Mouse (Mus musculus) urinary bladder, adult 2 months (tissue): Measurements from ENCODE around the gene Rnf167. TPM values are rescaled to one million over a fixed set of nuclear protein-coding genes. Genes with fewer than 3 reads are reported as not detected.

Experiments
- DNase-seq: peaks from one replicate; pipeline ENCODE4 v3.0.0; 2022; ENCODE audit warnings: low spot score
- polyA plus RNA-seq: library from polyadenylated mRNA; depleted of rRNA; stranded (reverse); fragments of >200 nt; gene quantifications from 2 replicates; pipeline ENCODE4 v1.2.3, GENCODE M21; 2012; rRNA removed

The Rnf167 gene
- polyA plus RNA-seq, 1 experiment: 116 TPM

DNA sequence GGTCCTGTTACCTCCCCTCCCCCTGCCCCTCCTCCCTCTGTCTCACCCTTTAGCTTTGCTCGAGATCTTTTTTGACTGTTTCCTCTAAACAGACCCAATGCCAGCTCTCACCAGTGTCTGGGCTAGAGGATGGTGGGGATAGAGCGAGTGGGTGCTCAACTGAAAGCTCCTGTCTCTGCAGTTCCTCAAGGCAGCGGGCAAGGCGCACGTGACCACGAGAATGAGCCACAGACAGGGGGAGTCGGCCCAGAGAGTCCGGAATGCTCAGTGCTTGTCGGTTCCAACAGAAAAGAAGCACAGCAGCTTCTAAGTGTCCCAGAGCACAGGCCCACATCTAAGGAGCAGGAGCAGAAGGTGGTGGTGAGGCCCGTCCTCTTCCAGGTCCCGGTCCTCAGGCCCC lies 27.5 kb downstream of the Rnf167 start:
- no peak for DNase-seq

DNA sequence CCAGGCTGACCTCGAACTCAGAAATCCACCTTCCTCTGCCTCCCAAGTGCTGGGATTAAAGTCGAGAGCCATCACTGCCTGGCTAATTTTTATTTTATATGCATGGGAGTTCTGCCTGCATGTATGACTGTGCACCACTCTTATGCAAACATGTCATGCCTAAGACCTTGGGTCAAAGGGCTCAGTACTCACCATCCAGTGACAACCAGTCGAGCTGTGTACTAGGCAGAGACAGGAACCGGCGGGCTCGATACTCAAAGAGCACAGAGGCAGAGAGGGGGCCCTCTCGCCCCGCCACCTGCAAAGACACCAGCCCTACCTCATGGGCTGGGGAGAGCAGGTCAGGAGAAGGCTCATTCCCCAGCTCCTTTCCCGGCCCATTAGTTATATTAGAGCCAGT lies 31.1 kb downstream of the Rnf167 start:
- no peak for DNase-seq

DNA sequence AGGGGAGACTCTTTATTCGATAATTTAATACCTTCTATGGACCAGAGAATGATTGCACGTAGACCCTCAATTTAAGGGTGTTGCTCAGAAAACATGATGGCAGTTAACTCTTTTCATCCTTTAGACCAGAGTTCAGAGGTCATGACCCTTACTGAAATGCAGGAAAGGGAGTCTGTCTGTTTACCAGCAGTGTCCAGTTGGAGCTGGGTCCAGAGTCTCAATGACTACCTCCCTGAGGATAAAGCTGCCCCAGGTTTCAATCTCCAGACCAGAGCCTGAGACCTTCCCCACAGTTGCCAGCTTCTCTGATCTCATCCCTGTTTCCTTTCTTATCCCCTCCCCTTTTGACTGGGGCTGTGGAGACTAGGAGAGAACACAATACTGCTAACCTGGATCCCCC lies 31.5 kb downstream of the Rnf167 start:
- no peak for DNase-seq

DNA sequence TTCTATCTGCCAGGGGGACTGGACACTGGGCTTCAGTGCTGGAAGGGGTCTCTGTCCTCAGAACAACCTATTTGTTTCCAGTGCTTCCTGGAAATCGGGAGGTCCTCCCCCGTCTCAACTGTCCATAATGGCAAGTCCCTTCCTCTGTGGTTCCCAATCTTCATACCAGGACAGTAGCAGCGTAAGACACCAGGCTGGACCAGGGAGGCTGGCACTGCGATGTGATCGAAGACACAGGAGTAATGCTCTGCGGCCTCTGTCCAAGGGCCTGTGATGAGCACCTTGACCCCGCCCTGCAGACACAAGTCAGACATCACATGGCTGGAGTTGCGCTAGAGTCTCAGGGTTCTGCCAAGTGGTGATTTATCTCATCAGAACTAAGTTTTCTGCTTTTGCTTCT lies 32.3 kb downstream of the Rnf167 start:
- DNase-seq: no peak

DNA sequence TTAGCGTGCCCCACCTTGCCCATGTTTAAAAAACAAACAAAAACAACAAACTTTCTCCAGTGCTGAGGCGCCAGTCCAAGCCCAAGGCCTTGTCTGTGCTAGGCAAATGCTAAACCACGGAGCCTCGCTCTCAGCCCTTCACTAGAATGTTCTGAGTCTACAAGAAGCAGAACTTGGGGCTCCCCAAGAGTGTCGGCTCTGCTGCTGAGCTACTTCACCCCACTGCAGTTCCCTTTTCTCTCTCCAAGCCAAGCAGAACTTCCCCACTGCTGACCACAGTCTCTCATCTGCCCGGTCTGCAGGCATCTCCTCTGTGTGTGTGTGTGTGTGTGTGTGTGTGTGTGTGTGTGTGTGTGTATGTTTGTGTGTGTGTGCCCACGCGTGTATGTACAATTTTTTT lies 32.9 kb downstream of the Rnf167 start:
- no peak for DNase-seq

DNA sequence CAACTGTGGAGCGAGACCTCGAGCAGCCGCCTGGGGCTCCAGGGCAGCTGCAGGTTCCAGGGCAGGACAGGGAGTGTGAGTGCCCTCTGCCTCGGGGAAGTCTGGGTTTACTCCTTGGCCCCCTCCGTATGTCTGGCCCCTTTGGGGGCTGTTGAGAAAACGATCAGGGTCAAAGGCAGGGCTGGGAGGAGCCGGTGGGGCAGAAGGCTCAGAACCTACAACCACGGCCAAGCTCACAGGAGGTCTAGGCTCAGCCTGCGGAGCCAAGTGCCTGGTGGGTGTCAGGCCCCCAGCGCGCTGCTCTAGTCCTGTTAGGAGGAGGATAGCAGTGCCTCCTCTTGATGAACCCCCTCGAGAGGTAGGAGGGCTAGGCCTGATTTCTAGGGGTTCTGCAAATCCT lies 34.1 kb downstream of the Rnf167 start:
- DNase-seq: no peak

DNA sequence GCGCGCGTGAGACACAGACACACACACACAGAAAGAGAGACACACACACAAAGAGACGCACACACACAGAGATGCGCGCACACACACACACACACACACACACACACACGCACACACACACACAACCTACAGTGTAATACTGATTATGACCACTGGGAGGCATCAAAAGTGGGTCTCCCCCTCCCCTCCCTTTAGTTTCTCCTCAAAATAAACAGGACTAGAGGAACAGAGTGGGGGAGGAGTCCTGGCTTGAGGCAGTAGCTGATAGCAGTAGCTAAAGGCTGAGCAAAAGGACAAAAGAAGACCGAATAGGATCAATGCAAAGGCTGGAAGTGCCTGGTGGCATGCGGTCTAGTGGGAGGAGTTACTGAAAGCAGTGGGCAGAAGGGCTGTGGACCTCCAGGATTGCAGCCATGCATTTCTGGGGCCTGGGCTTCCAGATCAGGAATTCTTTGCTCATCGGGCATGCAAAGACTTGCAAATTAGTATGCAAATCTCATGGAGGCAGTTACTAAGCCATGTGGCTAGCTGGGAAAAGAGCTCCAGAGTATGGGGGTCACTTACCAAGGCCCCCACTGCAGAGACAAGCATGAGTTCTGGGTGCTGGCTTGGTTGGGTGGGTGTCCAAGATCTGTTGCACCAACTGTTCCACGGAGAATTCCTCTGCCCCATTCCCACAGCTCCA lies 35.0 kb downstream of the Rnf167 start:
- DNase-seq: no peak

DNA sequence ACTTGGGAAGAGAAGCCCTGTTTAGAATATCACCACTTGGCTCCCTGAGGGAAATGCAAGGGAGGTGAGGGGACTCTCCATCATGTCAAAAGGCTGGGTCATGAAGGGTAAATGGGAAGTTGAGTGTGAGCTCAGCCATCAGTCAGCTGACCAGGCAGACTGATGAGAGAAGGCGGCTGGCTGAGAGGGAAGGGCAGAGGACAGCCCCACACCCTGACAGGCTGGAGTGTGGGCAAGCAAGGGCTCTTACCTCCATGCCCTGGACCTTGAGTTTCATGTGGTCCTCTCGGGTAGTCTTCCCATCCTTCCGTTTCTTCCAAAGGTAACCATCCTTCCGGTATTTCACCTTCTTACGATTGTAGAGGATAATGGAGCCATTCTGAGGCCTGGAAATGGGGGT lies 36.6 kb downstream of the Rnf167 start:
- no peak for DNase-seq

DNA sequence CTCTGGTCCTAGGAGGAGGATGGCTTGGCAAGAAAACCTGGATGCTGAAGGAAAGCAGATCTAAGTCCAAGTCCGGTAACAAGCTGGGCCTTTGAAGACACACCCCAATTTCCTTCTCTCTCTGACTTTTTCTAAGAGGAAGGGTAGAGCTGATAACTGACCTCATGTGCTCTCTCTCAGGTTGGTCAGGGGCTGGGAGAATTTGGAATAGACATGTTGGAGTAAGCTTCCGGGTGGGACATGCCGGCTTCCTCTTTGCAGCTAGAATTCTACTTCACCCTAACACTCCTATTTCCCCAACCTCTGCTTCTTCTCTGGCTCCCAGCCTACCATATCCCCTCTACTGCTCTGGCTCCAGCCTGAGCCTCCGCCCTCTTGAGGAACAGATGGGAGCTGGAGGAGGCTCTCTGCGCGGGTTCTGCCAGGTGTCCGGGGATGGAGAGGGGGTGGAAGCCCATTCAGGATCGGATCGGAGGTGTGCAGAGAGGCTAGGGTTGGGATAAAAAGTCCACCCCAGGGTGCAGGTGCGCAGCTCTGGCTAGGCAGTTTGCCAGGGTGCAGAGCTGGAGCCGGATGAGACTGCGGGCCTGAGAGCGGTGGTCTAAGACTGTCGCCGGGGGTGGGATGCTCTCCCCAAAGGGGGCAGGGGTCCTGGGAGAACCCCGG lies 40.0 kb downstream of the Rnf167 start:
- no peak for DNase-seq

DNA sequence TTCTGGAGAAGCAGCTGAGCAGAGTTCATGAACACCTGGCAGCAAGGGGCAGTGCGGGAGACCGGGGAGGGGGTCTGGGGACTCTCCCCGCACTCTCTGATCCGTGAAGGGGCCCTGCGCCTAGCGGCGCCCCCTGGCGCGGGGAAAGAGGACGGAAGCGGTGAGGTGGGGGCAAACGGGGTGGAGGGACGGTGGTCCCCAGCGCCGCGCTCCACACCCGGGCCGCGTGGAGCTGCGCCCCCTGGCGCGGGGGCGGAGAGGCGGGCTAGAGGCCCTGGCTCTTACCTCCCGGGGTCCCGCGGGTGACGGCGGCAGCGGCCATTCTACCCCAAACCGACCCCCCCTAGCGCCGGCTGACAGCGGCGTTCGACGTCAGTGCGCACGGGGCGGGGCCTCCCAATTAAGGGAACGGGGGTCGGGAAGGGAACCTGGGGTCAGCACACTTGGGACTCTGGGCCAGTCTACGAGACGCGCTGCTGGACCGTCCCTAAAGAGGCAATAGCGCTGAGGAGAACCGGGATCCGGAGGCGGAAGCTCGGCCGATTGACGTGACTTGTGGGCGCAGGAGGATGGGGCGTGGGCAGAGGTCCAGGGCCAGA lies 40.7 kb downstream of the Rnf167 start, which contains the start of gene Camta2:
Gene Camta2 (minus strand): TSS at position 505 of the 599 bp plus-strand sequence.
- peak; percentile 85 for DNase-seq

DNA sequence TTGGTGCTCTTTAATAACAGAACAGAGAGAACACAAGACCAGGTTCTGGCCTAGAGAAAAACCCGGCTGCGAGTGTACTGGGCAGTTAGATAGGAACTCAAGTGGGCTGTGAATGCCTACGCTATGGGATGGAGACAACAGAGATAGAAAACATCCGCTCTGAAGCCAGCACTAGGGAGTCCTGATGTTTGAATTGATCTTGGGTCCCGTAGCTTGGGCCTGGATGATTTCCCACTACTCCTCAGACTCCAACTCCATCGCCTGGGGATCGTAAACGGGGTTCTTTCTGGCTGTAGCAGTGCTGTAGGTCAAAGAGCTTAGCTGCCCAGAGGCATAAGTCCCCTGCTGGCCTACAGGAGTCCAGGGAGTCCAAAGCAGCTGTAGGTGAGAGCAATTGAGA lies 41.3 kb downstream of the Rnf167 start:
- DNase-seq: no peak

DNA sequence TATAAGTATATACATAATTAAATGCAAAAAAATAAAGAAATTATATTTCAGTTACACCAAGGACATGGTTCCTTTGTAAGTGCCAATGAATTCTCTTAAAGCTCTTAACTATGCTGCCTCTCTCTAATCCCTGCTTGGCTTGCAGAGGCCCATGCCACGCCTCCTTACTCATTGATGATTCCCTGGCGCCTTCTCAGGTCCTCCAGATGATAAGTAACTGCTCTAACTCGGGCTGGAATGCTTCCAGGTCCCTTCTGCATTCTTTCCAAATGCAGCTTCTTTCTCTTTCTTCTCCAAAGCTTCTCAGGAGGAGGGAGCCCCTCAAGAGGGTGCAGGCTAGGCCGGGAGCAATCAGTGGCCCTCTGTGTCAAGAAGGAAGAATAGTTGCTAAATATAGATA lies 42.5 kb downstream of the Rnf167 start:
- DNase-seq: no peak

DNA sequence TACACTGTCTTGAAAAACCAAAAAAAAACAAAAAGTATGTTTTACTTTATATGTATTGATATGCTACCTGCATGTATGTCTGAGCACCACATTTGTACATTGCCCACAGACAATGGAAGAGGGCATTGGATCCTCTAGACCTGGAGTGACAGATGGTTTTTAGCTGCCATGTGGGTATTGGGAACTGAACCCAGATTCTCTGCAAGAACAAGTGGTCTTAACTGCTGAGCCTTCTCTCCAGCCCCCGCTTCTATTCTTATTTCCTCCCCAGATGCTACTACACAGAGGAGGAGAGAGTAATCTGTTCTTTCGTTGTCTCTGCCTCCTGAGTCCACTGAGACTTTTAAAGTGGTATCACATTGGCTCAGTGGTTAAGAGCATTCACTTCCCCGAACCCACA lies 46.5 kb downstream of the Rnf167 start:
- no peak for DNase-seq

DNA sequence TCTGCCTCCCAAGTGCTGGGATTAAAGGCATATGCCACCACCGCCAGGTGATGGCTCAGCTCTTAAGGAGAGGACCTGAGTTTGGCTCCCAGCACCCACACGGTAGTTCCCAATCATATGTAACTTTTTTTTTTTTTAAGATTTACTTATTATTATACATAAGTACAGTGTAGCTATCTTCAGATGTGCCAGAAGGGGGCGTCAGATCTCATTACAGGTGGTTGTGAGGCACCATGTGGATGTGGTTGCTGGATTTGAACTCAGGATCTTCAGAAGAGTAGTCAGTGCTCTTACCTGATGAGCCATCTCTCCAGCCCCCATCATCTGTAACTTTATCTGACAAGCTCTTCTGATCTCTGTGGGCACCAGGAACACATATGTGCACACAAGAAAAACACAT lies 50.3 kb downstream of the Rnf167 start:
- DNase-seq: no peak

DNA sequence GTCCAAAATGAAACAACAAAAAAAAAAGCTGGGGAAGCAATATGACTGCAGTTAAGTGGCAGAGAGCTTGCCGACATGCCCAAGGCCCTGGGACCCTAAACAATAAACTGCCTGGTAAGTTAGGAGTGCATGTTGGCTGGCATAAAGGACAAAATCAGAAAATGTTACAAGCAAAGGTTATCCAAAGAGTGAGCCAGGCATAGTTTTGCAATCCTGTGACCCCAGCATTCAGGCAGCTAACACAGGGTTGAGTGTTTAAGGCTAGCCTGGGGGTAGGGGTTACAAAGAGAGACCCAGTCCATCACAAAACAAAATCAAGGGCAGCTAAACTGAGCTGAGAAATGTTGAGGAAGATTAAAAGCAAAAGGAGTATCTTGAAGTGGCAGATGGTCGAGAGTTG lies 52.0 kb downstream of the Rnf167 start:
- no peak for DNase-seq

DNA sequence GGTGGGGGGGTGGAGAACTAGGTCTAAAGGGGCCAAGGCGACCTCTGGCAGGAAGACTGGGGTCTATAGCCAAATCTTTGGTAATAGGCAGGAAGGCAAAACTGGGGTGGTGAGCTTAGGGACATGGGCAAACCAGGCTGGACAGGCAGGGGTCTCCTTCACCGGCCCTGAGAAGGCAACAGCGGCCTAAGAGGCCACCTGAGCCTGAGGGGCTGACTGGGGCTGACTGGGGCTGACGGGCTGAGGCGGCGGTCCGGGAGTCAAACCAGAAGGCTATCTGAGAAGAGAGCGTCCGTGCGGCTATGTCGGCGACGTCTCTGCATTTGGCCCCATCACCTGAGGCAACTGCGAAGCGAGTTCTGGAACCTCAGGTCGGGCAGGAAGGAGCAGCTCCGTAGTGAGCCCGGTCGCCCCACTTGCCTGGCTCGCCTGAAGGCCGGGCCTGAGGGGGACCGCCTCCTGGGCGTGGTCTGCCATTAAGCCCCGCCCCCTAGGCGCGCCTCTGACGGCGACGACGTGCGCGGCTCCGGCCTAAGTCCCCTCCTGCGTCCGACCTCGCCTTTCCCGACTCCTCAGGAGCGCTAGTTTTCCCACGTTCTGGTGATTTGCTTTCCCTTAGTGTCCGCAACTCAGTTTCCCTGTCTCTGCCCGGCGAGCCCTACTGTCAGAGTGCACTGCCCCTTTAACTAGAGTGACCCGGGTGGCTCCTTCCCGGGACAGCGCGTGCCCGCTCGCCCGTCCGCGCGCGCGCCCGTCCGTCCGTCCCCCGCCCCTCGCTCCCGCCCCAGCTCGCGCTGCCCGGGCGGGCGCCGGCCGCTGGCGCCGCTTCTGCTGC lies 52.9 kb downstream of the Rnf167 start, which contains the start of the genes Inca1 and Kif1c:
Gene Inca1 (minus strand): TSS at position 434 of the 835 bp plus-strand sequence.
Gene Kif1c (plus strand): TSS at position 827 of the 835 bp plus-strand sequence.
- peak; percentile 96 for DNase-seq

DNA sequence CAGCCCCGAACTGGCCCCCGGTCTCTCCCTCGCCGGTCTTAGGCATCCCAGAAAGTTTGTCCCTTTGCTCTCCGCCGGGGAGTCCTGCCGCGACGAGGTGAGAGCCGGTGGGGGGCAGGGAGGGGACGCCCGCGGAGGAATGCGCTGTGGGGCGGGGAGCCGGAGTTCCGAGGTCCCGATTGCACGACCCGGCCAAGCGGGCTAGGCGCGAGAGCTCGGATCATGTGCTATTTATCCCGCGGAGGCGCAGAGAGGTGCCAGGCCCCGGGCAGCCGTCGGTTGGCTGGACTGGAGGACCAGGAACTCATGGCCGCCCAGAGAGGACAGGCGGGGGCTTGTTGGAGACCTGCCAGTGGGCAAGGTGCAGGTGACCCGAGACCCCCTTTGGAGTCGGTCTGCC lies 53.6 kb downstream of the Rnf167 start:
- DNase-seq: peak; percentile 78

Other genes starting within 250 kb of the Rnf167 start
- 11.1 and 15.3 TPM in 2 replicates for gene Pelp1, start 237.2 kb upstream of the Rnf167 start, polyA plus RNA-seq
- gene Arrb2, start 214.6 kb upstream of the Rnf167 start, polyA plus RNA-seq: 18.5 and 22.0 TPM in 2 replicates
- 20.1 and 20.8 TPM in 2 replicates for gene Med11, start 195.3 kb upstream of the Rnf167 start, polyA plus RNA-seq
- 3.9 and 4.4 TPM in 2 replicates for gene Zmynd15, start 187.8 kb upstream of the Rnf167 start, polyA plus RNA-seq
- gene Cxcl16, start 187.3 kb upstream of the Rnf167 start, polyA plus RNA-seq: 28.9 and 29.2 TPM in 2 replicates
- gene Tm4sf5, start 142.0 kb upstream of the Rnf167 start, polyA plus RNA-seq: 0.72 and 0.80 TPM in 2 replicates
- gene Vmo1, start 132.6 kb upstream of the Rnf167 start, polyA plus RNA-seq: 0.43 and 0.72 TPM in 2 replicates
- gene Gltpd2, start 128.0 kb upstream of the Rnf167 start, polyA plus RNA-seq: 0.14 and 0.15 TPM in 2 replicates
- 249 and 294 TPM in 2 replicates for gene Psmb6, start 121.9 kb upstream of the Rnf167 start, polyA plus RNA-seq
- gene Gm40193, start 114.3 kb upstream of the Rnf167 start, polyA plus RNA-seq: not detected in 2 replicates
- 33.6 and 38.7 TPM in 2 replicates for gene Pld2, start 107.2 kb upstream of the Rnf167 start, polyA plus RNA-seq
- 87.2 and 89.1 TPM in 2 replicates for gene Mink1, start 84.4 kb upstream of the Rnf167 start, polyA plus RNA-seq
- gene 4930544D05Rik, start 31.4 kb upstream of the Rnf167 start, polyA plus RNA-seq: not detected in 2 replicates
- gene Chrne, start 28.0 kb upstream of the Rnf167 start, polyA plus RNA-seq: 0.40 and 0.44 TPM in 2 replicates
- 0.01 and 0.10 TPM in 2 replicates for gene Gp1ba, start 8.1 kb upstream of the Rnf167 start, polyA plus RNA-seq
- gene Slc25a11, start 244 bp downstream of the Rnf167 start, polyA plus RNA-seq: 93.9 and 96.9 TPM in 2 replicates
- gene Pfn1, start 7.4 kb downstream of the Rnf167 start, polyA plus RNA-seq: 1,258 and 1,344 TPM in 2 replicates
- 104 and 126 TPM in 2 replicates for gene Eno3, start 10.0 kb downstream of the Rnf167 start, polyA plus RNA-seq
- gene Spag7, start 22.2 kb downstream of the Rnf167 start, polyA plus RNA-seq: 89.4 and 93.2 TPM in 2 replicates
- 16.6 and 25.4 TPM in 2 replicates for gene Camta2, start 40.9 kb downstream of the Rnf167 start, polyA plus RNA-seq
- gene Inca1, start 52.9 kb downstream of the Rnf167 start, polyA plus RNA-seq: 4.3 and 5.1 TPM in 2 replicates
- gene Kif1c, start 53.3 kb downstream of the Rnf167 start, polyA plus RNA-seq: 77.5 and 105 TPM in 2 replicates
- 5.8 and 6.5 TPM in 2 replicates for gene Zfp3, start 117.0 kb downstream of the Rnf167 start, polyA plus RNA-seq
- gene Scimp, start 165.4 kb downstream of the Rnf167 start, polyA plus RNA-seq: 1.1 and 1.5 TPM in 2 replicates
- gene Rabep1, start 197.5 kb downstream of the Rnf167 start, polyA plus RNA-seq: 12.3 and 15.8 TPM in 2 replicates